Mouse (Mus musculus) midbrain, embryonic 16.5 days (tissue): ENCODE measurements around the gene Rtn1. TPM values are rescaled to one million over a fixed set of nuclear protein-coding genes. Genes with fewer than 3 reads are reported as not detected.

Experiments
- ATAC-seq: fragments of 200-750 bp; cut with Nextera tagmentation; 2 replicates; pipeline ENCODE4 v1.8.0; 2017; ENCODE audit warnings: moderate TSS enrichment
- H3K27ac ChIP-seq: fragments of 300-500 bp; sonication (generic); 2 replicates; pipeline ENCODE4 v1.5.1; 2014; ENCODE audit warnings: mild to moderate bottlenecking, low read length, mixed read lengths
- H3K27me3 ChIP-seq: fragments of 300-500 bp; sonication (generic); 2 replicates; pipeline ENCODE4 v1.6.1; 2014; ENCODE audit warnings: low read depth, low read length, mixed read lengths; ENCODE audit not compliant: control insufficient read depth, insufficient read depth
- H3K36me3 ChIP-seq: fragments of 300-500 bp; sonication (generic); 2 replicates; pipeline ENCODE4 v1.6.1; 2014; ENCODE audit warnings: mild to moderate bottlenecking, low read length, moderate library complexity, mixed read lengths; ENCODE audit not compliant: control insufficient read depth, insufficient read depth
- H3K4me1 ChIP-seq: fragments of 300-500 bp; sonication (generic); 2 replicates; pipeline ENCODE4 v1.6.1; 2014; ENCODE audit warnings: mild to moderate bottlenecking, low read length, mixed read lengths; ENCODE audit not compliant: control insufficient read depth, insufficient read depth
- H3K4me2 ChIP-seq: fragments of 300-500 bp; sonication (generic); 2 replicates; pipeline ENCODE4 v1.6.1; 2014; ENCODE audit warnings: mild to moderate bottlenecking, low read length, mixed read lengths
- H3K4me3 ChIP-seq: fragments of 300-500 bp; sonication (generic); 2 replicates; pipeline ENCODE4 v1.5.1; 2014; ENCODE audit warnings: low read depth, mild to moderate bottlenecking, low read length, moderate library complexity, mixed read lengths
- H3K9ac ChIP-seq: fragments of 300-500 bp; sonication (generic); 2 replicates; pipeline ENCODE4 v1.6.1; 2014; ENCODE audit warnings: low read depth, low read length, mixed read lengths
- H3K9me3 ChIP-seq: fragments of 300-500 bp; sonication (generic); replicated peaks from 2 replicates; pipeline ENCODE4 v1.6.1; 2014; ENCODE audit warnings: mild to moderate bottlenecking, low read length, mixed read lengths; ENCODE audit not compliant: control insufficient read depth, poor library complexity, severe bottlenecking
- WGBS: fragments of 180-500 bp; shearing (Covaris S2); extraction: QIAGEN DNeasy Blood & Tissue Kit; methylation state at CpG from one replicate; pipeline ENCODE4 v1.1.7; 2014; 5-methylcytosine and 5-hydroxymethylcytosine counted together
- polyA plus RNA-seq: library from polyadenylated mRNA; unstranded; fragments of >200 nt; fragmentation: Nextera tagmentation; extraction: Ambion mirVana; gene quantifications from 2 replicates; pipeline ENCODE4 v1.2.1, GENCODE M21; 2015

Rtn1 gene
- polyA plus RNA-seq, 1 experiment from 2014 or later, result 3,475 TPM

DNA sequence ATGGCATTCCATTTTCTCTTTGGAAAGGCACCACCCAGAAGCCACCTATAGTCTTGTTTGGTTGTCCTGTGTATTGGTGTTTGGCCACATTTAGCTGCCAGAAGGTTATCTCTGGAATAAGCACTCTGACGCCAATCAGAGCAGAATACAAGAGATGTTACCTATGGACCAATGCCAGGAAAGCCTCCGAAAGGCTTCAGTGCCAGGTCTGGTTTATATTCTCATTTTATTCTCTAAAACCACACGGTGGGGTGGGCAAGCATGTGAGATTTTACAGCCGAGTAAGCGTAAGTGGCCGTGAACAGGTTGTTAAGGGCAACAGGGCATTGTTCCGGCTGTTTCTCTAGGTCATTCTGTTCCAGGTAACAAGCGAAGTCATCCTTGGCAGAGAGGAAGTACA lies 60.3 kb downstream of the Rtn1 start:
- no peak for ATAC-seq
- WGBS, result 79% methylated on average over 8 of the region's 8 CpGs
- no peaks in the 10 kb centered on the region for H3K9me3 ChIP-seq
- no peak overlapping the region for H3K4me2 ChIP-seq
- no peaks in the 10 kb centered on the region for H3K4me1 ChIP-seq
- no peak overlapping the region for H3K27ac ChIP-seq
- no peak overlapping the region for H3K4me3 ChIP-seq
- no peaks in the 10 kb centered on the region for H3K36me3 ChIP-seq
- no peaks in the 10 kb centered on the region for H3K27me3 ChIP-seq
- no peak overlapping the region for H3K9ac ChIP-seq

DNA sequence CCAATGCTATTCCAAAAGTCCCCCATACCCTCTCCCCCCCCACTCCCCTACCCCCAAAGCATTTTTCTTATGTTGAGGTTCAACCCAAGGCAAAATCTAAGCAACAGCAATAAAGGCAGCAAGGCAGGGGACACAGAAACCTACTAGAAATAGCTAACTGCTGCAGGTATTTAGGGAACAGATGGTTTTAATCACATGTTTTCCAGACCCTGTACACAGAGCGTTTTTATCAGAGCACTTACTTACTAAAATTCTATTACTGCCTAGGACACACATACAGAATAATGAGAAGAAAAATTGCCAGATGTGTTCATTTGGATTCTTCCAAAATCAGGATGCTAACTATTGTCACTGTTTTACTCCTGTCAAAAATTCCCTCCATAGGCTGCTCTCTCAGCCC lies 61.7 kb downstream of the Rtn1 start:
- Histone ChIP-seq H3K36me3 (no peaks in the 10 kb centered on the region), H3K9me3 (no peaks in the 10 kb centered on the region), H3K9ac (no peak overlapping the region), H3K27ac (no peak overlapping the region), H3K4me1 (no peaks in the 10 kb centered on the region), H3K4me2 (no peak overlapping the region), H3K4me3 (no peak overlapping the region), H3K27me3 (no peaks in the 10 kb centered on the region)
- ATAC-seq, result no peak
- 83% methylated on average over 1 of the region's 1 CpGs for WGBS

DNA sequence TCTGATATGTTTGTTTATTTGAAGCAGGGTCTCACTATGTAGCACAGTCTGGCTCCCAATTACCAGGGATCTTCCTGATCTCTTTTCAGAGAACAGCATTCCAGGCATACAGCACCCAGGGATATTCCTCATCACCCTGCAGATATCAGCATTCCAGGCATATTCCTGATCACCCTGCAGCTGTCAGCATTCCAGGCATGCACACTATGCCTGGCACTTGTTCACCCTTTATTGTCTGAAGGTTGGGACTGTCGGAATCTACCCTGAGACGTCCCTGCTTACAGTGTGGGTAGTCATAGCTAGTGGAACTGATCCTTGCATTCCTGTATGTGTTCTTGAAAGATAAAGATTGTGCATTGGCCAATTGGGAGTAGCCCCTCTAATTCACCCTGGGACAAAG lies 65.2 kb downstream of the Rtn1 start:
- no peak overlapping the region for H3K27ac ChIP-seq
- no peak overlapping the region for H3K9ac ChIP-seq
- no peak for ATAC-seq
- H3K4me1 ChIP-seq, result no peaks in the 10 kb centered on the region; the same call in 1 of the 2 replicates
- no peak overlapping the region for H3K4me3 ChIP-seq
- H3K9me3 ChIP-seq, result no peaks in the 10 kb centered on the region
- 47% methylated on average over 2 of the region's 2 CpGs for WGBS
- no peaks in the 10 kb centered on the region for H3K27me3 ChIP-seq
- no peaks in the 10 kb centered on the region for H3K36me3 ChIP-seq
- no peak overlapping the region for H3K4me2 ChIP-seq

DNA sequence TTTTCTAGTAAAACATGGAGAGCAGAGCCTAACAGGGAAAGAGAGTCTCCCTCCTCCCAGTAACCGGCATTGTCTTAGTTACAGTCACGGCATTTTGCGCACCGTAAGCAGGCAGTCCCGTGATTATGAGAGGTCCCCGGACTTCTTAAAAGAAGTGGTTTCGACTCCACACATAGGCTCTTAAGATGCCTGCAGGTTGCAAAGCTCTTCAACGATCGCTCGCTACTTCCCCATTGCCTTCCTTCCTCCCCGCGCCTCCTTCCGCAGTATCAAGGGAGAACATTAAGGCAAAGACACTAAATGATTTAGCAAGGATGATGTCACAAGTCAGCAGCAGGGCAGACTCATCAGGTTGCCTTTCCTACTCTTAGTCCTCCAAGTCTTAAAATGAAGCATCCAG lies 72.8 kb downstream of the Rtn1 start:
- ATAC-seq, result no peak
- H3K4me2 ChIP-seq, result no peak overlapping the region

DNA sequence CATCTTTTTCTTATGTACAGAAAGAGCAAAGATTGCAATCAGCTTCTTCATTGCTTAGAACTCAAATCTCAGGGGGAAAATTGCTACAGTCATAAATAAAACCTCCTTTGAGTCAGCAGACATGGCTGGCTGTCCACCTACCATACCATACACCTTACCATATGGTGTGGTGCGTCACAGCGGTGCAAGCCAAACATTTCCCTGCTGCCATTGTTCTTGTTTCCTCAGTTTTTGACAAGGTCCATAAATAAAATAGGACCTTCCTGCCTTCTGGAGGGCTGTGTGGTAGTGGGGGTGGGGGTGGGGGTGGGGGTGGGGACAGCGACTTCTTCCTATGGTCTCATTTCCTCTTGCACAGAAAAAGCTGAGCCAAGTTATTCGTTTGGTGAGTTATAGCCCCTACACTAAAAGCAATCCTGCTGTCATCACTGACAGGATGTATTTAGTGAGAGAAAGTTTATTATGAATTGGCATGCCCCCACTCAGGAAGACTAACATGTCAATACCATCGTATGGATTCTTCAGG lies 76.3 kb downstream of the Rtn1 start:
- no peaks in the 10 kb centered on the region for H3K27me3 ChIP-seq
- no peak overlapping the region for H3K27ac ChIP-seq
- no peak for ATAC-seq
- H3K9me3 ChIP-seq, result no peaks in the 10 kb centered on the region
- no peak overlapping the region for H3K4me2 ChIP-seq
- H3K9ac ChIP-seq, result no peak overlapping the region
- 90% methylated on average over 5 of the region's 5 CpGs for WGBS
- H3K4me3 ChIP-seq, result no peak overlapping the region
- no peaks in the 10 kb centered on the region for H3K36me3 ChIP-seq
- peaks cover 3% of the 10 kb centered on the region; the same call in 1 of the 2 replicates for H3K4me1 ChIP-seq

More for the DNA sequence above, 72.8 kb downstream of the Rtn1 start:
- 92% methylated on average over 13 of the region's 13 CpGs for WGBS
- H3K27me3 ChIP-seq, result no peaks in the 10 kb centered on the region
- H3K9ac ChIP-seq, result no peak overlapping the region
- H3K4me3 ChIP-seq, result no peak overlapping the region
- no peak overlapping the region for H3K27ac ChIP-seq
- H3K4me1 ChIP-seq, result peaks cover 3% of the 10 kb centered on the region
- no peaks in the 10 kb centered on the region for H3K36me3 ChIP-seq
- H3K9me3 ChIP-seq, result no peaks in the 10 kb centered on the region

DNA sequence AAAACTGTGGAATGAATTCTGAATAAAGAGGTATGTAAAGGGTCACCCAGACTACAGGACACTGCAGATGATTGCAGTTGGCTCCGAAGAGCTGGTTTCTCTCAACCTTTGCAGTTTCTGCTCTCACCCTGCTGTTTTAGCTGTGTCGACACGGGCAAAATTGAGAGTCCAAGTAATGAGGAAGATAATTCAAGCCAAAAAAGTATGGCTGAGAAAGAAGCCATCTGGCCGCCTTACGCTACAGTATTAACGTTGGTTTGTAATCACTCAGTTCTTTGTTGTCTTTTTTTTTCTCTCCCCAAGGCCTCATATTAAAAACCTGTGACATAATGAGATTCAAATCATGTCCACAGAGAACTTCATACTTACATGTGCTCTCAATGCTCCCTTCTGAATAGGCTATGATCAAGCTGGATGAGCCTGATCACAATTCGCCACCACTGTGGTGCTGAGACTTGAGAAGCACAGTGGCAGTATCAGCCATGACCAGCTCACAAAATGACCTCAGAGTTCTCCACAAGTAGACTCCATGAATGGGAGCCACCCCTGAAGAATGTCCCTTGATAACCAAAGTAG lies 76.9 kb downstream of the Rtn1 start:
- 62% methylated on average over 7 of the region's 7 CpGs for WGBS
- no peaks in the 10 kb centered on the region for H3K9me3 ChIP-seq
- no peaks in the 10 kb centered on the region for H3K36me3 ChIP-seq
- no peak overlapping the region for H3K9ac ChIP-seq
- H3K27me3 ChIP-seq, result no peaks in the 10 kb centered on the region
- ATAC-seq, result no peak
- H3K4me1 ChIP-seq, result peaks cover 3% of the 10 kb centered on the region; the same call in 1 of the 2 replicates
- H3K27ac ChIP-seq, result no peak overlapping the region
- no peak overlapping the region for H3K4me3 ChIP-seq
- no peak overlapping the region for H3K4me2 ChIP-seq

DNA sequence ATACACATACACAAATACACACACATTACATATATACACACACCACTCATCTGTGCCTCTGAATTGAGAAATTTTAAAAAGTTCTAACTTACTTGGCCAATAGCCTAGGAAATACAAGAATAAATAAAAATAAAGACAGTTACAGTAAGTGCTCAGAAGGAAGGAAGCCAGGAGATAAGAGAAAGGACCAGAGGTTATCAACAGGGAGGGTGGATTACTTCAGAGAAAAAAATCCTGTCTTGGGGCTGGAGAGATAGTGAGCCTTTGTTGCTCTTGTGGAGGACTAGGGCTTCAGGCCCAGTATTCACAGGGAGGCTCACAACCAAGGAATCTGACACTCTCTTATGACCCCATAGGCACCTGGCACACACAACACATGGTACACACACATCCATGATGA lies 82.8 kb downstream of the Rtn1 start:
- H3K4me1 ChIP-seq, result no peaks in the 10 kb centered on the region
- H3K9ac ChIP-seq, result no peak overlapping the region
- H3K4me3 ChIP-seq, result no peak overlapping the region
- H3K4me2 ChIP-seq, result no peak overlapping the region
- H3K9me3 ChIP-seq, result no peaks in the 10 kb centered on the region
- no peaks in the 10 kb centered on the region for H3K27me3 ChIP-seq
- no peak overlapping the region for H3K27ac ChIP-seq
- H3K36me3 ChIP-seq, result no peaks in the 10 kb centered on the region
- ATAC-seq, result no peak

DNA sequence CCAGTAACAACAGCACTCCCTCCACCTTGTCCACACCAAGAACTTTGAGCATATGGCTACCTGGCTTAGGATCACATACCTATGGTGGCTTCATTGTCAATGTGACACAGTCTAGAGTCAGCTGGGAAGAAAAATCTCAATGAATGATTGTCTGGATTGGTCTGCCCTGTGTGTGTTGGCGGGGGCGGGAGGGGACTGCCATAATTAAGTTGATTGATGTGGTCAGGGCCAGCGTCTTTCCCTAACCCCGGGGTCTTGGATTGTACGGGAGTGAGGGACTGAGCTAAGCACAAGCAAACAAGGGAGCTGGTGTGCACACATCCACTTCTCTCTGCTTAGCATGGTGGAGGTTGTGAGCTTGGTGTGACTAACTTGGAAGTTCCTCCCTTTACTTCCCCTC lies 83.8 kb downstream of the Rtn1 start:
- no peak overlapping the region for H3K4me3 ChIP-seq
- no peaks in the 10 kb centered on the region for H3K9me3 ChIP-seq
- H3K9ac ChIP-seq, result no peak overlapping the region
- ATAC-seq, result no peak
- WGBS, result 72% methylated on average over 5 of the region's 5 CpGs
- H3K27ac ChIP-seq, result no peak overlapping the region
- H3K27me3 ChIP-seq, result no peaks in the 10 kb centered on the region
- H3K4me1 ChIP-seq, result no peaks in the 10 kb centered on the region
- no peak overlapping the region for H3K4me2 ChIP-seq
- no peaks in the 10 kb centered on the region for H3K36me3 ChIP-seq

DNA sequence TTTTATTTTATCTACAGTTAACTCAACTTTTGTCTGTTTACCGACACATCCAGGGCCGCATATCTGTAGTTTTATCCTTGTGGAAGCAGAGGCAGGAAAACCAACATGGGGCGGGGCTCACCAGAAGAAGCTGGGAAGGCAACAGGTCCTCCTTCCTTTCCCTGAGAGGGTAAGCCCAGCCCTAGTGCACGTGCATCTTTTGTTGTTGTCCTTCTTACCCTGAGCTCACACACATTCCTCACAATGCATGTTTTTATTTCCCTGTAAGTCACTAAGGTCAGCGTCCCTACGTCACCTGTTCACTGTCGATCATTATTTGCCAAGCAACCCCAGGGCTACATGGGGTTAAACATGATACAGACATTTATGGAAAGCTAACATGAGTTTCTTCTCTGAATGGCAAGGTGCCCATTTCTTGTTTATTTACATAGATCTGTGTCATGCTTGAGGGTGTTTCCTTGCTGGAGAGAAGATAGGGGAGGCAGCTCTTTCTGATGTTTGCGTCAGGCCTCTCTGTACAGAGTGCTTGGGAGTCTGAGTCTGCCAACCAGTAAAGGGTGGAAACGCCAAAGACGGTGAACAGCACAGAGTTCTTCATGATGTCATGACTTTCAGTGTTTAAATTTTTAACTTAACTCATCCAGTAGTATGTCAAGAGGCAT lies 84.5 kb downstream of the Rtn1 start:
- Histone ChIP-seq H3K27me3 (no peaks in the 10 kb centered on the region), H3K27ac (no peak overlapping the region), H3K9ac (no peak overlapping the region), H3K4me3 (no peak overlapping the region), H3K9me3 (no peaks in the 10 kb centered on the region), H3K36me3 (no peaks in the 10 kb centered on the region), H3K4me1 (no peaks in the 10 kb centered on the region), H3K4me2 (no peak overlapping the region)
- ATAC-seq, result no peak
- WGBS, result 87% methylated on average over 10 of the region's 10 CpGs
